In the genomic region with DNA sequence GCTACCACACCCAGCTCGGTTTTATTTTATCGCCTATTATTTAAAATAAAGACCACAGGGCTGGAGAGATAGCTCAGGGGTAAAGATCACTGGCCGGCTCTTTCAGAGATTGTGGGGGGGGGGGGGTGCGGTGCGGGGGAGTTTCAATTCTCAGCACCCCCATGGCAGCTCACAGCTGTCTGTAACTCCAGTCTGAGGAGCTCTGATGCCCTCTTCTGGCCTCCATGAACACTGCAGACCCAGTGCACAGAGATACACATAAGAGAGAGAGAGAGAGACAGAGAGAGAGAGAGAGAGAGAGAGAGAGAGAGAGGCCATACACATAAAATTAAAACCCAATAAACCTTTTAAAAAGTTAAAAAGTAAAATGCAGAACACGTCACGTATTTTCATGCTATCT, we compare ENCODE assay signal across 28 mouse cellular contexts. TPM values are rescaled to one million over a fixed set of nuclear protein-coding genes. Genes with fewer than 3 reads are reported as not detected.
DNase-seq lines count a peak whose midpoint lies in the region; ATAC-seq and TF ChIP-seq lines count a peak whose summit lies in the region.
"Had no signal": no experiment of that assay in that cellular context is flagged by ENCODE, and none has a peak within 500 bp of the region (broad histone marks: within the 10 kb centered on the region; RNA-seq: fewer than 3 reads in every experiment).

No protein-coding gene starts in this region.

- 0 out of 2 replicates have a peak, but pooled peaks have one; percentile 6 for TF ChIP-seq CTCF in layer of hippocampus, adult 2 months (conservative IDR thresholded peaks at IDR 0.05)

- H3K9me3 ChIP-seq in forebrain, embryonic 11.5 days (ENCODE audit: control insufficient read depth, low read length) = no peaks in the 10 kb centered on the region
- H3K9me3 ChIP-seq: heart, embryonic 15.5 days had no signal

- H3K27me3 ChIP-seq in forebrain, embryonic 11.5 days (ENCODE audit: control insufficient read depth, insufficient read depth, low read length) = peaks cover 37% of the 10 kb centered on the region

- DNase-seq in layer of hippocampus, adult 2 months (ENCODE audit: low spot score in 2 of 2) = no peak
- no peak for DNase-seq in layer of hippocampus, postnatal 10 days (ENCODE audit: low spot score in 2 of 2)
- DNase-seq in ES-CJ7 (ENCODE audit: low read depth, low spot score) = peak; percentile 69
- DNase-seq in ZHBTc4 (ENCODE audit: low read depth, low spot score) = peak; percentile 58
- DNase-seq in forebrain, embryonic 11.5 days (ENCODE audit: low spot score) = no peak
- DNase-seq: adrenal gland, adult 8-10 months; adrenal gland, postnatal 25 days; cerebellum, adult 18-20 months; cerebellum, adult 9-10 months; cerebellum, postnatal 14 days; forebrain, postnatal 0 days; gastrocnemius, adult 2 months; gastrocnemius, postnatal 14 days; heart, adult 11 months; heart, postnatal 10 days; heart, postnatal 4 days had no signal

- no peak overlapping the region for H3K27ac ChIP-seq in layer of hippocampus, adult 2 months
- H3K27ac ChIP-seq in forebrain, embryonic 11.5 days (ENCODE audit: low read depth, low read length) = no peak overlapping the region
- H3K27ac ChIP-seq: forebrain, embryonic 10.5 days; gastrocnemius, adult 2 months; heart, embryonic 15.5 days; hindbrain, embryonic 14.5 days; hindbrain, postnatal 0 days had no signal

- no peak for ATAC-seq in megakaryocyte, adult 5-6 weeks (ENCODE audit: poor library complexity, severe bottlenecking)
- ATAC-seq in forebrain, embryonic 11.5 days (replicated peaks; ENCODE audit: low FRiP score) = no peak
- ATAC-seq: activated CD4-positive, CD25-positive, alpha-beta regulatory T cell, adult 4 months; CD4-positive, CD25-positive, alpha-beta regulatory T cell, adult 4 months; forebrain, embryonic 14.5 days; forebrain, postnatal 0 days; hindbrain, postnatal 0 days; inflammation-experienced regulatory T-cells, adult 6 months; Patski had no signal

- 61% methylated on average over 7 of the region's 7 CpGs for WGBS in forebrain, embryonic 11.5 days

- no peak overlapping the region for H3K4me2 ChIP-seq in forebrain, embryonic 11.5 days (ENCODE audit: low read depth, low read length, severe bottlenecking)
- H3K4me2 ChIP-seq: heart, embryonic 12.5 days; heart, embryonic 15.5 days; hindbrain, embryonic 14.5 days had no signal

- H3K4me3 ChIP-seq in layer of hippocampus, adult 2 months = no peak overlapping the region
- H3K4me3 ChIP-seq in forebrain, embryonic 11.5 days (ENCODE audit: low read depth, low read length) = no peak overlapping the region
- H3K4me3 ChIP-seq: forebrain, embryonic 10.5 days; gastrocnemius, adult 2 months; heart, embryonic 12.5 days; heart, embryonic 15.5 days had no signal

- H3K4me1 ChIP-seq in forebrain, embryonic 11.5 days (replicated peaks; ENCODE audit: control insufficient read depth, insufficient read depth, low read length) = peaks cover 5% of the 10 kb centered on the region; the same call in 1 of the 2 replicates

- no peaks in the 10 kb centered on the region for H3K36me3 ChIP-seq in forebrain, embryonic 11.5 days (ENCODE audit: control insufficient read depth, insufficient read depth, low read length)
- H3K36me3 ChIP-seq: forebrain, embryonic 10.5 days; G1E; heart, embryonic 12.5 days; heart, embryonic 15.5 days had no signal

- no peak overlapping the region for H3K9ac ChIP-seq in forebrain, embryonic 11.5 days (ENCODE audit: low read length)
- H3K9ac ChIP-seq: forebrain, postnatal 0 days; heart, embryonic 12.5 days; heart, embryonic 15.5 days; hindbrain, embryonic 14.5 days had no signal

RNA-seq across cellular contexts. Expression of a gene that starts 34.4 kb away (rescaled TPM):
- 1 to 10 TPM; 3.5 to 3.6 TPM for total RNA-seq in layer of hippocampus, adult 2 months (2021)
- 1 to 10 TPM; 3.0 to 3.6 TPM for total RNA-seq in layer of hippocampus, postnatal 10 days (2021)
- total RNA-seq in megakaryocyte, adult 5-6 weeks (2015) = not detected in 2 replicates
- not detected in 2 replicates for total RNA-seq in megakaryocyte, adult 5-6 weeks (2017)
- polyA plus RNA-seq in forebrain, embryonic 11.5 days (2014; fragmentation: Nextera tagmentation; extraction: Ambion mirVana) = 0.88 and 2.0 TPM in 2 replicates
- polyA plus RNA-seq: activated CD4-positive, CD25-positive, alpha-beta regulatory T cell, adult 4 months; G1E; Patski had no signal

Comparison
In these comparisons a context has a peak if more than half of its experiments do, and no peak if none do; other contexts are left out.
1. DNase-seq: peak in ES-CJ7 (single experiment) and ZHBTc4 (single experiment); none in layer of hippocampus, adult 2 months (0 of 2), layer of hippocampus, postnatal 10 days (0 of 2) and forebrain, embryonic 11.5 days (single experiment).